Mouse (Mus musculus) liver, adult 2 months (tissue): ENCODE data around the gene Smc3.

Experiments
- CTCF ChIP-seq: fragments of 200-500 bp; IDR thresholded peaks from 2 replicates; pipeline ENCODE4 v1.5.1; 2011; ENCODE audit warnings: low read depth, low read length, control low read depth
- POLR2A ChIP-seq: fragments of 200-500 bp; IDR thresholded peaks from 2 replicates; pipeline ENCODE4 v1.6.1; 2011; ENCODE audit warnings: low read length, control low read depth; ENCODE audit not compliant: insufficient read depth; ENCODE audit errors: extremely low read depth

GRCm38 (mm10) chr19:53670625-53671141 lies 70.5 kb downstream of the Smc3 start:
- TF ChIP-seq POLR2A (no peak), CTCF (no peak)
